Mouse (Mus musculus) liver, postnatal 0 days (tissue): ENCODE results near the gene Hhat. TPM values are rescaled to one million over a fixed set of nuclear protein-coding genes. Genes with fewer than 3 reads are reported as not detected.

ENCODE experiments used
- ATAC-seq: fragments of 200-750 bp; cut with Nextera tagmentation; 2 replicates; pipeline ENCODE4 v1.8.0; 2017; ENCODE audit warnings: mild to moderate bottlenecking, moderate library complexity
- DNase-seq: peaks from one replicate; pipeline ENCODE4 v3.0.0-alpha.2; 2016
- H3K27ac ChIP-seq: fragments of 300-500 bp; sonication (generic); 2 replicates; pipeline ENCODE4 v1.5.1; 2014; ENCODE audit warnings: antibody characterized with exemption, moderate library complexity, mild to moderate bottlenecking, low read depth
- H3K27me3 ChIP-seq: fragments of 300-500 bp; sonication (generic); 2 replicates; pipeline ENCODE4 v1.6.1; 2014; ENCODE audit warnings: low read length, control low read depth, mixed read lengths; ENCODE audit not compliant: insufficient read depth
- H3K36me3 ChIP-seq: fragments of 300-500 bp; sonication (generic); replicated peaks from 2 replicates; pipeline ENCODE4 v1.6.1; 2014; ENCODE audit warnings: mild to moderate bottlenecking, control low read depth, low read length, moderate library complexity, mixed read lengths; ENCODE audit not compliant: insufficient read depth
- H3K4me1 ChIP-seq: fragments of 300-500 bp; sonication (generic); 2 replicates; pipeline ENCODE4 v1.6.1; 2014; ENCODE audit warnings: antibody characterized with exemption, mild to moderate bottlenecking, control low read depth; ENCODE audit not compliant: insufficient read depth
- H3K4me2 ChIP-seq: fragments of 300-500 bp; sonication (generic); 2 replicates; pipeline ENCODE4 v1.6.1; 2014; ENCODE audit warnings: low read depth, mild to moderate bottlenecking, low read length, moderate library complexity, mixed read lengths
- H3K4me3 ChIP-seq: fragments of 300-500 bp; sonication (generic); 2 replicates; pipeline ENCODE4 v1.5.1; 2014; ENCODE audit warnings: low read depth, low read length
- H3K9ac ChIP-seq: fragments of 300-500 bp; sonication (generic); replicated peaks from 2 replicates; pipeline ENCODE4 v1.6.1; 2014; ENCODE audit warnings: mild to moderate bottlenecking, moderate library complexity
- H3K9me3 ChIP-seq: fragments of 300-500 bp; sonication (generic); 2 replicates; pipeline ENCODE4 v1.6.1; 2016; ENCODE audit warnings: mild to moderate bottlenecking, control low read depth, low read length, mixed read lengths
- CTCF ChIP-seq: sonication (generic); IDR thresholded peaks from 2 replicates; pipeline ENCODE4 v1.5.1; 2016; ENCODE audit warnings: antibody characterized with exemption, low read depth
- EP300 ChIP-seq: IDR thresholded peaks from 2 replicates; pipeline ENCODE4 v1.6.1; 2016; ENCODE audit warnings: antibody characterized with exemption, low read depth, mild to moderate bottlenecking
- WGBS: fragments of 180-500 bp; shearing (Covaris S2); extraction: QIAGEN DNeasy Blood & Tissue Kit; methylation state at CpG from one replicate; pipeline ENCODE4 v1.1.7; 2014; ENCODE audit not compliant: insufficient replicate concordance; 5-methylcytosine and 5-hydroxymethylcytosine counted together
- polyA plus RNA-seq: library from polyadenylated mRNA; unstranded; fragments of >200 nt; fragmentation: Nextera tagmentation; extraction: Ambion mirVana; gene quantifications from 2 replicates; pipeline ENCODE4 v1.2.1, GENCODE M21; 2015

The Hhat gene
- polyA plus RNA-seq, 1 experiment from 2014 or later: 1.1 TPM

GRCm38 (mm10) chr1:192755246-192755645, 15.8 kb downstream of the Hhat start:
- TF ChIP-seq CTCF (no peak), EP300 (no peak)
- ATAC-seq (no peak), DNase-seq (no peak)
- H3K4me1 ChIP-seq: peaks cover 8% of the 10 kb centered on the region; the same call in 1 of the 2 replicates
- H3K4me3 ChIP-seq: no peak overlapping the region
- H3K36me3 ChIP-seq: no peaks in the 10 kb centered on the region
- H3K9me3 ChIP-seq: no peaks in the 10 kb centered on the region
- H3K27me3 ChIP-seq: no peaks in the 10 kb centered on the region
- 86% methylated on average over 13 of the region's 13 CpGs for WGBS
- H3K9ac ChIP-seq: no peak overlapping the region
- H3K4me2 ChIP-seq: no peak overlapping the region
- no peak overlapping the region for H3K27ac ChIP-seq

GRCm38 (mm10) chr1:192754268-192754667, 16.8 kb downstream of the Hhat start:
- H3K4me1 ChIP-seq: peaks cover 8% of the 10 kb centered on the region
- TF ChIP-seq EP300 (no peak), CTCF (no peak)
- DNase-seq (no peak), ATAC-seq (no peak)
- no peak overlapping the region for H3K4me2 ChIP-seq
- no peak overlapping the region for H3K9ac ChIP-seq
- H3K27ac ChIP-seq: no peak overlapping the region
- no peaks in the 10 kb centered on the region for H3K36me3 ChIP-seq
- 74% methylated on average over 4 of the region's 4 CpGs for WGBS
- H3K9me3 ChIP-seq: no peaks in the 10 kb centered on the region
- no peaks in the 10 kb centered on the region for H3K27me3 ChIP-seq
- no peak overlapping the region for H3K4me3 ChIP-seq

- Histone ChIP-seq H3K36me3 (no peaks in the 10 kb centered on the region), H3K4me3 (peak overlapping the region; percentile 17; the same call in 1 of the 2 replicates), H3K27ac (peak overlapping the region; percentile 44; the same call in 1 of the 2 replicates), H3K9me3 (no peaks in the 10 kb centered on the region), H3K4me2 (peak overlapping the region; percentile 48), H3K27me3 (no peaks in the 10 kb centered on the region), H3K9ac (no peak overlapping the region; the same call in 1 of the 2 replicates), H3K4me1 (peaks cover 8% of the 10 kb centered on the region)
- TF ChIP-seq CTCF (no peak), EP300 (0 out of 2 replicates have a peak, but pooled peaks have one; percentile 11)
- ATAC-seq (peak; percentile 66), DNase-seq (peak; percentile 34)
- 32% methylated on average over 8 of the region's 8 CpGs for WGBS
Observed at GRCm38 (mm10) chr1:192752659-192753601, 18.1 kb downstream of the Hhat start.

- peaks cover 8% of the 10 kb centered on the region for H3K4me1 ChIP-seq
- DNase-seq (no peak), ATAC-seq (no peak)
- H3K9me3 ChIP-seq: no peaks in the 10 kb centered on the region
- H3K27ac ChIP-seq: no peak overlapping the region
- H3K4me2 ChIP-seq: no peak overlapping the region
- WGBS: 52% methylated on average over 4 of the region's 4 CpGs
- H3K36me3 ChIP-seq: no peaks in the 10 kb centered on the region
- H3K4me3 ChIP-seq: no peak overlapping the region
- no peaks in the 10 kb centered on the region for H3K27me3 ChIP-seq
- TF ChIP-seq CTCF (no peak), EP300 (no peak)
- H3K9ac ChIP-seq: no peak overlapping the region
Observed at GRCm38 (mm10) chr1:192750042-192750437, 21.0 kb downstream of the Hhat start.

GRCm38 (mm10) chr1:192749270-192750041, 21.6 kb downstream of the Hhat start:
- no peak for ATAC-seq
- no peak for DNase-seq
- no peaks in the 10 kb centered on the region for H3K9me3 ChIP-seq
- H3K4me1 ChIP-seq: peaks cover 8% of the 10 kb centered on the region
- TF ChIP-seq CTCF (no peak), EP300 (no peak)
- no peak overlapping the region for H3K4me3 ChIP-seq
- H3K4me2 ChIP-seq: no peak overlapping the region
- H3K36me3 ChIP-seq: no peaks in the 10 kb centered on the region
- WGBS: 87% methylated on average over 6 of the region's 6 CpGs
- no peaks in the 10 kb centered on the region for H3K27me3 ChIP-seq
- H3K9ac ChIP-seq: no peak overlapping the region
- no peak overlapping the region for H3K27ac ChIP-seq

GRCm38 (mm10) chr1:192746201-192746600, 24.8 kb downstream of the Hhat start:
- Histone ChIP-seq H3K4me3 (no peak overlapping the region), H3K27ac (no peak overlapping the region; the same call in 1 of the 2 replicates), H3K9ac (no peak overlapping the region), H3K4me1 (no peaks in the 10 kb centered on the region; the same call in 1 of the 2 replicates), H3K4me2 (no peak overlapping the region), H3K27me3 (no peaks in the 10 kb centered on the region), H3K9me3 (no peaks in the 10 kb centered on the region), H3K36me3 (no peaks in the 10 kb centered on the region)
- DNase-seq (no peak), ATAC-seq (peak; percentile 25)
- WGBS: 74% methylated on average over 6 of the region's 6 CpGs
- no peak for TF ChIP-seq EP300
- no peak for TF ChIP-seq CTCF
